Mouse (Mus musculus) neural tube, embryonic 11.5 days (tissue): ENCODE measurements at regions not wholly inside any gene's neighbourhood (a gene's known extent, or its start where the extent isn't known, plus 50 kb on each side); places are given as distances from the start of the nearest gene placed in this dataset.

ENCODE experiments used
- ATAC-seq: fragments of 200-750 bp; cut with Nextera tagmentation; 2 replicates; pipeline ENCODE4 v1.8.0; 2017; ENCODE audit warnings: moderate number of reproducible peaks, mild to moderate bottlenecking, moderate TSS enrichment, moderate library complexity; ENCODE audit not compliant: insufficient read depth, low FRiP score, low TSS enrichment
- DNase-seq: peaks from one replicate; pipeline ENCODE4 v3.0.0-alpha.2; 2015; ENCODE audit warnings: low spot score
- H3K27ac ChIP-seq: fragments of 300-500 bp; sonication (generic); 2 replicates; pipeline ENCODE4 v1.5.1; 2014; ENCODE audit warnings: low read depth, mild to moderate bottlenecking, low read length
- H3K27me3 ChIP-seq: fragments of 300-500 bp; sonication (generic); 2 replicates; pipeline ENCODE4 v1.6.1; 2014; ENCODE audit warnings: mild to moderate bottlenecking, low read length, mixed read lengths; ENCODE audit not compliant: control insufficient read depth, insufficient read depth
- H3K36me3 ChIP-seq: fragments of 300-500 bp; sonication (generic); 2 replicates; pipeline ENCODE4 v1.6.1; 2014; ENCODE audit warnings: mild to moderate bottlenecking, low read length, moderate library complexity, mixed read lengths; ENCODE audit not compliant: control insufficient read depth, insufficient read depth
- H3K4me1 ChIP-seq: fragments of 300-500 bp; sonication (generic); 2 replicates; pipeline ENCODE4 v1.6.1; 2014; ENCODE audit warnings: low read length, mixed read lengths; ENCODE audit not compliant: control insufficient read depth, insufficient read depth
- H3K4me2 ChIP-seq: fragments of 300-500 bp; sonication (generic); 2 replicates; pipeline ENCODE4 v1.6.1; 2014; ENCODE audit warnings: low read depth, mild to moderate bottlenecking, moderate library complexity
- H3K4me3 ChIP-seq: fragments of 300-500 bp; sonication (generic); 2 replicates; pipeline ENCODE4 v1.5.1; 2014; ENCODE audit warnings: low read depth, low read length
- H3K9ac ChIP-seq: fragments of 300-500 bp; sonication (generic); 2 replicates; pipeline ENCODE4 v1.6.1; 2014; ENCODE audit warnings: mild to moderate bottlenecking, low read length
- H3K9me3 ChIP-seq: fragments of 300-500 bp; sonication (generic); 2 replicates; pipeline ENCODE4 v1.6.1; 2016; ENCODE audit warnings: low read length; ENCODE audit not compliant: control insufficient read depth
- WGBS: fragments of 180-500 bp; shearing (Covaris S2); extraction: QIAGEN DNeasy Blood & Tissue Kit; methylation state at CpG from one replicate; pipeline ENCODE4 v1.1.7; 2014; 5-methylcytosine and 5-hydroxymethylcytosine counted together

DNA sequence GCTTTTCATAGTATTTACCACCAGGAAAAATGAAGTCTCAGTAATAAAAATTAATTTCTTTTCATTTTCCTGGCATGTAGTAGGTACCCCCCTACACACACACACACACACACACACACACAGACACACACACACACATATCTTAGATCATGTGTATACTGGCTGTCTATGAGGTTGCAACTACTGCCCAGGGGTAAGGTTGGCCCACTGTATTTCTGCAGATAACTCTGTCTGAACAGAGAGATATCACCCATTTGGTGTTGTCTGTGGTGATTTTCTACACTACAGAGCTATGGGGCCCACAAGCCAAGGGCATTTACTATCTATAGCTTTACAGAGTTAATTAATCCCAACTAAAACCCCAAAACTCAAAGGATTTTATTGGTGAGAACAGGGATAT, 188.9 kb downstream of the Car2 start:
- H3K27me3 ChIP-seq = no peaks in the 10 kb centered on the region

GRCm38 (mm10) chr3:15090124-15090523, 204.1 kb downstream of the Car2 start:
- ATAC-seq = no peak
- Histone ChIP-seq H3K36me3 (no peaks in the 10 kb centered on the region), H3K4me1 (no peaks in the 10 kb centered on the region), H3K4me2 (no peak overlapping the region), H3K27ac (no peak overlapping the region), H3K27me3 (no peaks in the 10 kb centered on the region), H3K9me3 (no peaks in the 10 kb centered on the region), H3K9ac (no peak overlapping the region), H3K4me3 (no peak overlapping the region)
- no peak for DNase-seq
- WGBS = 67% methylated on average over 1 of the region's 1 CpGs

More for the DNA sequence above, 188.9 kb downstream of the Car2 start:
- H3K9ac ChIP-seq = no peak overlapping the region
- no peak overlapping the region for H3K4me2 ChIP-seq
- no peaks in the 10 kb centered on the region for H3K36me3 ChIP-seq
- no peak overlapping the region for H3K4me3 ChIP-seq
- no peaks in the 10 kb centered on the region for H3K4me1 ChIP-seq
- ATAC-seq (no peak), DNase-seq (no peak)
- no peak overlapping the region for H3K27ac ChIP-seq
- H3K9me3 ChIP-seq = no peaks in the 10 kb centered on the region

- ATAC-seq = no peak
- WGBS = 78% methylated on average over 6 of the region's 6 CpGs
- no peak overlapping the region for H3K4me3 ChIP-seq
- no peaks in the 10 kb centered on the region for H3K4me1 ChIP-seq
- H3K27ac ChIP-seq = no peak overlapping the region
- H3K9me3 ChIP-seq = no peaks in the 10 kb centered on the region
- no peaks in the 10 kb centered on the region for H3K36me3 ChIP-seq
- no peak overlapping the region for H3K9ac ChIP-seq
- DNase-seq = no peak
- H3K27me3 ChIP-seq = no peaks in the 10 kb centered on the region
- no peak overlapping the region for H3K4me2 ChIP-seq
These were observed 212.2 kb downstream of the Car2 start for GRCm38 (mm10) chr3:15098206-15098817.

DNA sequence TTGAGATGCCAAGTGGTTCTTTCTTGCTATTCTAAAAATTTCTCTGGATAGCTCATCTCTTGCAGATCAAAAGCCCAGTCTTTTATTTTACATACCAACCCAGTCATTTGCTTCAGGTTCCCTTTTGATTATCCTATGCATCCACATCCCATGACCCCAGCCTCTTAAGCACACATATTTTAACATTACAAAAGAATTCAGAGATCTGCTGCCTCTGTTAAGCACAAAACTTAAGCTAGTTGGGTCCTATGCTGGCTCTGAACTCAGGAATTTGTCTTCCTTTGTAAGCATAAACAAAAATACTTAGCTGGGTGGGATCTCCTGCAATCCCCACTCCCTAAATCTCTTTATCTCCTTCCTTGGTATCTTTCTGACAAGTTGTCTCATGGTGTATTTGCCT, 212.9 kb downstream of the Car2 start:
- no peaks in the 10 kb centered on the region for H3K36me3 ChIP-seq
- no peaks in the 10 kb centered on the region for H3K9me3 ChIP-seq
- H3K27me3 ChIP-seq = no peaks in the 10 kb centered on the region
- H3K4me2 ChIP-seq = no peak overlapping the region
- ATAC-seq (no peak), DNase-seq (no peak)
- H3K9ac ChIP-seq = no peak overlapping the region
- H3K4me1 ChIP-seq = no peaks in the 10 kb centered on the region
- no peak overlapping the region for H3K4me3 ChIP-seq
- no peak overlapping the region for H3K27ac ChIP-seq

GRCm38 (mm10) chr3:15105627-15106026, 219.6 kb downstream of the Car2 start:
- WGBS = 44% methylated on average over 4 of the region's 4 CpGs
- ATAC-seq (no peak), DNase-seq (no peak)

GRCm38 (mm10) chr3:15106281-15106680, 220.2 kb downstream of the Car2 start:
- Histone ChIP-seq H3K9me3 (no peaks in the 10 kb centered on the region), H3K4me2 (no peak overlapping the region), H3K27ac (no peak overlapping the region), H3K4me3 (no peak overlapping the region), H3K9ac (no peak overlapping the region), H3K27me3 (no peaks in the 10 kb centered on the region), H3K36me3 (no peaks in the 10 kb centered on the region), H3K4me1 (no peaks in the 10 kb centered on the region)
- 85% methylated on average over 6 of the region's 6 CpGs for WGBS
- ATAC-seq (no peak), DNase-seq (no peak)

More at GRCm38 (mm10) chr3:15105627-15106026, 219.6 kb downstream of the Car2 start:
- Histone ChIP-seq H3K27me3 (no peaks in the 10 kb centered on the region), H3K4me3 (no peak overlapping the region), H3K36me3 (no peaks in the 10 kb centered on the region), H3K27ac (no peak overlapping the region), H3K4me1 (no peaks in the 10 kb centered on the region), H3K9ac (no peak overlapping the region), H3K9me3 (no peaks in the 10 kb centered on the region), H3K4me2 (no peak overlapping the region)

- H3K4me2 ChIP-seq = no peak overlapping the region
- no peak for ATAC-seq
- 92% methylated on average over 5 of the region's 5 CpGs for WGBS
- no peak overlapping the region for H3K27ac ChIP-seq
- no peak overlapping the region for H3K9ac ChIP-seq
- H3K4me1 ChIP-seq = no peaks in the 10 kb centered on the region; the same call in 1 of the 2 replicates
- DNase-seq = no peak
- no peaks in the 10 kb centered on the region for H3K9me3 ChIP-seq
- H3K27me3 ChIP-seq = no peaks in the 10 kb centered on the region
- H3K4me3 ChIP-seq = no peak overlapping the region
- H3K36me3 ChIP-seq = no peaks in the 10 kb centered on the region
These were observed 221.2 kb downstream of the Car2 start for GRCm38 (mm10) chr3:15107301-15107700.

DNA sequence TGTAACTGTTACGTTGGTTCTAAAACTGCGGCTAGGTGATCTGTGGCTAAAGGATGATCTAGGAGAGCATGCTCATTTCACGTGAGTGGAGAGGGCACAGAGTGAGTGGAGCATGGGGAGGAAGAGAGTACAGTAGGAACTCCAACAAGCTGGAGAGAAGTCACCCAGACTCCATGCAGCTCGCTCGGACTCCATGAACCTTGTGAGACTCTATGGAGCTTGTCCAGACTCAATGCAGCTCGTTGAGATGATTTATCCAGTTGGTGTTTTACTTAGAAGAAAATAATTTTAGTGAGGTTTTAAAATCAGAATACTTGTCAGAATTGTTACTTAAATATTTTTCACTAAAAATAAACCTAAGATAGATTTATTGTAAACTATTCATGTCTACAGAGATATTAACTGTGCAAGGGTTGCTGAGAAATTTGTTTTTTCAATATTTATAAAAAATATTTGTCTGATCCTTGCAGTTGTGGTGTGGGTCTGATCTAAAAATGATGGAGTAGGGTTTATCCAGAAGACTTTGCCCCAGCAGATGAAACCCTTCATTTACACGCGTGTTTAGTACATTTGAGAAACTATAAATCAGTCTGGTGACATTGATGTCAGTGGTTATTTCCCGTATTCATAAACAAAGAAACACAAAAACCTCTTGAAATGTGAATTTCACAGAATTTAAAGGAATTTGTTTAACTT, 222.3 kb downstream of the Car2 start:
- H3K9ac ChIP-seq = no peak overlapping the region
- H3K4me2 ChIP-seq = no peak overlapping the region
- H3K9me3 ChIP-seq = no peaks in the 10 kb centered on the region
- H3K27me3 ChIP-seq = no peaks in the 10 kb centered on the region
- no peaks in the 10 kb centered on the region; the same call in 1 of the 2 replicates for H3K4me1 ChIP-seq
- ATAC-seq (no peak), DNase-seq (no peak)
- no peak overlapping the region for H3K27ac ChIP-seq
- H3K4me3 ChIP-seq = no peak overlapping the region
- WGBS = 85% methylated on average over 9 of the region's 9 CpGs
- no peaks in the 10 kb centered on the region for H3K36me3 ChIP-seq

GRCm38 (mm10) chr3:15110037-15110748, 221.9 kb downstream of the Gm9733 start:
- no peaks in the 10 kb centered on the region for H3K36me3 ChIP-seq
- H3K4me1 ChIP-seq = no peaks in the 10 kb centered on the region; the same call in 1 of the 2 replicates
- ATAC-seq (no peak), DNase-seq (no peak)
- H3K4me3 ChIP-seq = no peak overlapping the region
- no peak overlapping the region for H3K9ac ChIP-seq
- no peaks in the 10 kb centered on the region for H3K27me3 ChIP-seq
- no peak overlapping the region for H3K4me2 ChIP-seq
- H3K9me3 ChIP-seq = no peaks in the 10 kb centered on the region
- no peak overlapping the region for H3K27ac ChIP-seq
- WGBS = 82% methylated on average over 4 of the region's 4 CpGs
